Mouse (Mus musculus): Measurements from ENCODE around the gene Armh1.

Gene Armh1

DNA sequence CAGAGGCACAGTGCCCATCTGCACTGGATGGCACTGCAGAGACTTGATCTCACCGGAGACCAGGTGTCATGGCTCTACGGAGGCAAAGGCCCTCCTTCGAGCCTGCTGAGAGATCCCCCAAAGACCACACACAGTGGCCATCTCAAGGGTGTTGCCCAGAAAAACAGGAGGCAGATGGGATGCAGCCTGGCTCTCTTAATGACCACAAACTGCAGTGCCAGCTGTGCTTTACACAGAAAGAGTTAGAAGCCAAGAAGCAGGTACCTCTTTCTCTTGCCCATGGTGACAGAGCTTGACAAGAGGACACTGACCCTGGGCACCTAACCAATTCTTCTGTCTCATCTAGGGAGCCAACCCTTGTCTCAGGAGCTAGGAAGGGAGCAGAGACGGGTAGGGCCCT is 32.4 kb upstream of the Armh1 start:
- Histone ChIP-seq H3K4me1 (replicated peaks; ENCODE audit: low read depth, low read length) (peaks cover 93% of the 10 kb centered on the region), H3K36me3 (ENCODE audit: insufficient read depth, low read length) (peaks cover 93% of the 10 kb centered on the region), H3K9me3 (ENCODE audit: low read length) (no peaks in the 10 kb centered on the region), H3K4me3 (replicated peaks; ENCODE audit: low read length) (peak overlapping the region; percentile 37), H3K27me3 (ENCODE audit: insufficient read depth, low read length) (no peaks in the 10 kb centered on the region)
- TF ChIP-seq NANOG (IDR thresholded peaks at IDR 0.05; ENCODE audit: borderline replicate concordance, low read length) = no peak
- no peak for TF ChIP-seq POU5F1 (IDR thresholded peaks at IDR 0.05; ENCODE audit: borderline replicate concordance, low read length)
- TF ChIP-seq CTCF (conservative IDR thresholded peaks at IDR 0.05; ENCODE audit: low read length) = no peak

DNA sequence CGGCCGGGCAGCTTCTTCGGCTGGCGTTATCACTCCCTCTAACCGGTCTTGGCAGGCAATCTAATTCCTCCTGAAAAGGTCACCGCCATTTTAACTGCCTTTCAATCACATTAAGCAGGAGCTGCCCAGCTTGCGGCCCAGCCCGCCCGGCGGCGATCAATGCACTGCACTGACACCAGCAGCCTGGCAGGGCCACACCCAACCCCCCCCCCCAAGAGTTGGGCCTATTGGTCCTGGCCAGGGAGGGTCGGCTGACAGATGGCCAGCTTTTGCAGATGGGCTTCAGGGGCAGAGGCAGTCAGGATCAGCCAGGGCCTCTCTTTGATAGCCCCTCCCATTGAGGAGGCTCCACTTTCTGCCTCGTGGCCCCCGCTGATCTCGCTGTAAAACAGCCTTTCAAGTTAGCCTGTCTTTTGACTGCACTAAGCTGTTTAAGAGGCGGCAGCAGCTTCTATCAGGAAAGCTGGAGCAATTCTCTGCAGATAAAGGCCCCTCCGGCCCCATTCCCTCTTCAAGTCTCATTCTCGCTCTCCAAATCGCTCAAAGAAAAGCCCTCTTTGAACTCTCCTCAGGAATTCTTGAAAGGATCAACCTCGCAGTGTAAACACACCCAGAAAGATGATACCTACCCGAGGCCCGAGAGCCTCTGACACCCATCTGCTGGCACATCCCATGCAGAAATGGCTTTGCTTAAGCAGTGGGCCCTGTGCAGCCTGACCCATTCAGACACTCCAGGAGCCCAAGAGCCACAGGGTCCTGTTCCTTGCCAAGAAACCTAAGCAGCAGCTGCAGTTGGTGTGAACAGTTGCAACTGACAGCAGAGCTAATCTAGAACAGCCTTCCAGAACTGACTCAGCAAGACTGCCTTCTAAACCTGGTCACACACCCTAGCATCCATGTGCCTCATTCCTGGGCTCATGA is 31.6 kb upstream of the Armh1 start:
- TF ChIP-seq POU5F1 (IDR thresholded peaks at IDR 0.05; ENCODE audit: borderline replicate concordance, low read length) (no peak), NANOG (IDR thresholded peaks at IDR 0.05; ENCODE audit: borderline replicate concordance, low read length) (no peak), CTCF (conservative IDR thresholded peaks at IDR 0.05; ENCODE audit: low read length) (no peak)
- Histone ChIP-seq H3K9me3 (ENCODE audit: low read length) (no peaks in the 10 kb centered on the region), H3K4me1 (replicated peaks; ENCODE audit: low read depth, low read length) (peaks cover 100% of the 10 kb centered on the region), H3K4me3 (replicated peaks; ENCODE audit: low read length) (peak overlapping the region; percentile 37), H3K36me3 (ENCODE audit: insufficient read depth, low read length) (peaks cover 100% of the 10 kb centered on the region), H3K27me3 (ENCODE audit: insufficient read depth, low read length) (no peaks in the 10 kb centered on the region)

GRCm38 (mm10) chr4:117281090-117281845 is 29.3 kb upstream of the Armh1 start:
- TF ChIP-seq NANOG (IDR thresholded peaks at IDR 0.05; ENCODE audit: borderline replicate concordance, low read length) (no peak), CTCF (conservative IDR thresholded peaks at IDR 0.05; ENCODE audit: low read length) (no peak), POU5F1 (IDR thresholded peaks at IDR 0.05; ENCODE audit: borderline replicate concordance, low read length) (no peak)
- Histone ChIP-seq H3K4me1 (replicated peaks; ENCODE audit: low read depth, low read length) (peaks cover 100% of the 10 kb centered on the region), H3K36me3 (ENCODE audit: insufficient read depth, low read length) (peaks cover 100% of the 10 kb centered on the region), H3K4me3 (replicated peaks; ENCODE audit: low read length) (no peak overlapping the region), H3K27me3 (ENCODE audit: insufficient read depth, low read length) (no peaks in the 10 kb centered on the region), H3K9me3 (ENCODE audit: low read length) (no peaks in the 10 kb centered on the region)

DNA sequence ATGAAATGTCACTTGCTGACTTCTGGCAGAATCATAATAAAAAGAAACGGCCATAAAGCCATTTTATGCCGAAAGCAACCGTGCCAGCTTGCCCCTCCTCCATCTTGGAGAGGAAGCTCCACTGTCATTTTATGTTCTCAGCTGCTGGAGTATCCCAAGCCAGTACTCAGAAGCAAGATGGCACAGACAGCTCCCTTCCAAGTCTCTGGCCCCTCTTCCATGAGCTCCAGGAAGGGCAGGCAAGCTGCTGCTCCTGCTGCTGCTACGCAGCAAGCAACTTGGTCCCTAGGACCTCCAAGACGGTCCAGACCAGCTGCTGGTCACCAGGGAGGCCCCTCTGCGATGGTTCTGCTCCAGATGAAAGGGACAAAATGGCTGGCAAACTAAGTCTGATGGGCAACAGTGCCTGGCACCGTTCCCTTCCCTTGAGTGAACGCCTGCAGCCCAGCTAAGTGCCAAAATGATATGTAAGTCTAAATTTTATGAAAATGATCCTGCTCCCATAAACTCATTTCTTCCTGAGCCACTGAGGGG is 28.5 kb upstream of the Armh1 start:
- Histone ChIP-seq H3K9me3 (ENCODE audit: low read length) (no peaks in the 10 kb centered on the region), H3K27me3 (ENCODE audit: insufficient read depth, low read length) (no peaks in the 10 kb centered on the region), H3K4me3 (replicated peaks; ENCODE audit: low read length) (no peak overlapping the region), H3K36me3 (ENCODE audit: insufficient read depth, low read length) (peaks cover 100% of the 10 kb centered on the region), H3K4me1 (replicated peaks; ENCODE audit: low read depth, low read length) (peaks cover 95% of the 10 kb centered on the region)
- TF ChIP-seq POU5F1 (IDR thresholded peaks at IDR 0.05; ENCODE audit: borderline replicate concordance, low read length) (no peak), NANOG (IDR thresholded peaks at IDR 0.05; ENCODE audit: borderline replicate concordance, low read length) (no peak), CTCF (conservative IDR thresholded peaks at IDR 0.05; ENCODE audit: low read length) (no peak)

DNA sequence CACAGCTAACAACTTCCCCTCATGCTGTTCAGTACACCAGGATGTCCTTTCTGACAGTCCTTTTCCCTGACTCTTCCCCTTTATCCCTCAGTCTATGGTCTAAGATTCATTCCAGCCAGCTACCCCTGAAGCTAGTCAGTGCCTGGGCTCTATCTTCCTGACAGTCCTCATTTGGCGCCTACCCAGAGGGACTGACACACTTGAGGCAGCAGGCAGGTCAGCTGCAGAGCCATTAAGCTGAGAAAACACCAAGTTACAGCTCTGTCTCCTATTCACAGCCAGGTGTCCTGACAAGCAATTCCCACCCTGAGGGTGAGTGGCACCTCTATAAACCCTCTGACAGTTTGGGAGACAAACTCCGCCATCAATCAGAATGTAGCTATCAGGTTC is 27.3 kb upstream of the Armh1 start:
- Histone ChIP-seq H3K4me1 (replicated peaks; ENCODE audit: low read depth, low read length) (peaks cover 82% of the 10 kb centered on the region), H3K9me3 (ENCODE audit: low read length) (peaks cover 7% of the 10 kb centered on the region), H3K4me3 (replicated peaks; ENCODE audit: low read length) (no peak overlapping the region), H3K27me3 (ENCODE audit: insufficient read depth, low read length) (no peaks in the 10 kb centered on the region), H3K36me3 (ENCODE audit: insufficient read depth, low read length) (peaks cover 100% of the 10 kb centered on the region)
- TF ChIP-seq CTCF (conservative IDR thresholded peaks at IDR 0.05; ENCODE audit: low read length) = no peak
- no peak for TF ChIP-seq NANOG (IDR thresholded peaks at IDR 0.05; ENCODE audit: borderline replicate concordance, low read length)
- no peak for TF ChIP-seq POU5F1 (IDR thresholded peaks at IDR 0.05; ENCODE audit: borderline replicate concordance, low read length)

- peaks cover 10% of the 10 kb centered on the region for H3K9me3 ChIP-seq (ENCODE audit: low read length)
- no peaks in the 10 kb centered on the region for H3K27me3 ChIP-seq (ENCODE audit: insufficient read depth, low read length)
- H3K36me3 ChIP-seq (ENCODE audit: insufficient read depth, low read length) = peaks cover 100% of the 10 kb centered on the region
- no peak for TF ChIP-seq NANOG (IDR thresholded peaks at IDR 0.05; ENCODE audit: borderline replicate concordance, low read length)
- no peak for TF ChIP-seq POU5F1 (IDR thresholded peaks at IDR 0.05; ENCODE audit: borderline replicate concordance, low read length)
- no peak for TF ChIP-seq CTCF (conservative IDR thresholded peaks at IDR 0.05; ENCODE audit: low read length)
- peaks cover 79% of the 10 kb centered on the region for H3K4me1 ChIP-seq (replicated peaks; ENCODE audit: low read depth, low read length)
- H3K4me3 ChIP-seq (replicated peaks; ENCODE audit: low read length) = no peak overlapping the region
Observed at GRCm38 (mm10) chr4:117278381-117279252, 26.7 kb upstream of the Armh1 start.

GRCm38 (mm10) chr4:117277687-117278086 is 25.8 kb upstream of the Armh1 start:
- peaks cover 79% of the 10 kb centered on the region for H3K4me1 ChIP-seq (replicated peaks; ENCODE audit: low read depth, low read length)
- TF ChIP-seq POU5F1 (IDR thresholded peaks at IDR 0.05; ENCODE audit: borderline replicate concordance, low read length) = no peak
- no peak for TF ChIP-seq NANOG (IDR thresholded peaks at IDR 0.05; ENCODE audit: borderline replicate concordance, low read length)
- TF ChIP-seq CTCF (conservative IDR thresholded peaks at IDR 0.05; ENCODE audit: low read length) = no peak
- peaks cover 100% of the 10 kb centered on the region for H3K36me3 ChIP-seq (ENCODE audit: insufficient read depth, low read length)
- H3K4me3 ChIP-seq (replicated peaks; ENCODE audit: low read length) = no peak overlapping the region
- no peaks in the 10 kb centered on the region for H3K27me3 ChIP-seq (ENCODE audit: insufficient read depth, low read length)
- peaks cover 10% of the 10 kb centered on the region for H3K9me3 ChIP-seq (ENCODE audit: low read length)

Measured in E14TG2a.4 (cell line).